Mouse (Mus musculus) T-helper 17 cell (primary cell): ENCODE results near the gene Cblb.

Source experiments
- in situ Hi-C, 2 experiments: fragments of 300-600 bp; cut with MboI, MseI; formaldehyde crosslinking; loops; 1 replicate in 1 of 2; 2 replicates in 1 of 2; pipeline ENCODE4 v1.15.1; 2025; ENCODE audit warnings: high pct_unique_total_duplicates in 2 of 2

The Cblb gene

DNA sequence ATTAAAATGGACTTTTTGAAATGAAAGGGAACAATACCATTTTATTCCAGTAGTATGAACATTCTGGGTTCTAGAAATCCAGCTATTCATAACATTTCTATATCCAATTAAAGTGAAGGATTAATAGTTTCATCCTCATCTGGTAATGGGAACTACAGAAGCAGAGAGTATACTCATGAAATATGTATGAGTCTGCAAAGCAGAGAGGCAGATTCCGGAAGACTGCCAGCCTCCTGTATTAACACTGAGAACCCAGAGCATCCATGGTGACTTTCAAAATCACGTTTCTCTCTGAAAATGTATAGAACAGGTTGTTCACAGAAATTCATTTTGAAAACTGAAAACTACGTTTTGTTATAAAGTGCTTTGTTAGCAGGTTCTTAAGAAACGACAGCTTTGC is 83.4 kb downstream of the Cblb start:
- in situ Hi-C loops, result no loop called here

GRCm38 (mm10) chr16:52119003-52119402 is 88.0 kb downstream of the Cblb start:
- in situ Hi-C loops, result no loop called here

- in situ Hi-C loops, result no loop called here
These were observed 93.9 kb downstream of the Cblb start for GRCm38 (mm10) chr16:52124974-52125373.

GRCm38 (mm10) chr16:52125896-52126295 is 94.9 kb downstream of the Cblb start:
- in situ Hi-C loops, result no loop called here

GRCm38 (mm10) chr16:52129357-52129905 is 98.4 kb downstream of the Cblb start:
- in situ Hi-C loops, result no loop called here

- in situ Hi-C loops, result no loop called here
These were observed 101.9 kb downstream of the Cblb start for GRCm38 (mm10) chr16:52132808-52133490.

- in situ Hi-C loops, result no loop called here
These were observed 103.7 kb downstream of the Cblb start for GRCm38 (mm10) chr16:52134631-52135227.

DNA sequence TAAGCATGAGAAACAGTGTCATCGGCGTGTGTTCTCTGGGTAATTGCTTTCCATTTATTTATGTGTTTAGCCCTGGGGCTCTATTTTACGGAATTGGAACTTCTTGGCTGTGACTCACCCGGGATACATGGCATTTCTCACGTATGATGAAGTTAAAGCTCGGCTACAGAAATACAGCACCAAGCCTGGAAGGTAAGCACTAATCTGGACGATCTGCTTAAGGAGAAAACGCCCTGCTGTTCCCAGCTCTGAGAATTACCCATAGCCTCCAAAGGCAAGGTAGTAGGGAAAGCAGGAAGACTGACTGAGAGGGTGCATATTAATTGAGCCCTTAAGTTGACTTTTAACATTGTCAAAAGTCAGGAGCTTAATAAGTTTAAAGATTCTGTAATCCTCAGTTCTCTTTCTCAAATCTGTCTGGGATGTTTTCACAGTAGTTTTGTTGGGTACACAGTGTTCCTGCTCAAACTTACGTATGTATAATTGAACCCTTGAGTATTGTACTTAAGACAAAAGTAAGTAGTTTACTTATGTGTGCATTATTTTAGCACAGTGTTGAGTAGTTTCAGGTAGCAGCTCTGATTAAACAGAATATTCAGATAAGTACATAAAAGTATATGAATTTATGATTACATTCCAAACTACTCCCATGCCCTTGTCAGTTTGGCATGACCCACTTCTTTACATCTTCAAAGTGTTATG is 104.8 kb downstream of the Cblb start:
- in situ Hi-C loops, result no loop called here

DNA sequence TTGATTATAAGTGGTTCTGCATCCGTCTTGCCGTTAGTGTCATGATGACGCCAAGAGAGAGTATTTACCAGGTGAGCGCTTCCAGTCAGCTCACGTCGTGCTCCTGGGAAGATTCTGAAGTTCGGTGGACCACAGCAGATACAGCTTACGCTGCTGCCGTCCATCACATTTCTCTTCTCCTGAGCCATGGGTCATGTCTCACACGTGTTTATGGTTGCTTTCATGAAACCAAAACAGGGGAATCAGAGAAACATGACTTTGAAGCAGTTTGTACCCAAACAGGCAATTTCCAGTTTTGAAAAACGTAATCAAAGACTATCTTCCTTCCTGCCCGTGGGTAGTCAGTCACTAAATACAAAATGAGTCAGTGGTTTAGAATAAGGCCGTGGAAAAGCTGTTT is 112.1 kb downstream of the Cblb start:
- in situ Hi-C loops, result no loop called here

DNA sequence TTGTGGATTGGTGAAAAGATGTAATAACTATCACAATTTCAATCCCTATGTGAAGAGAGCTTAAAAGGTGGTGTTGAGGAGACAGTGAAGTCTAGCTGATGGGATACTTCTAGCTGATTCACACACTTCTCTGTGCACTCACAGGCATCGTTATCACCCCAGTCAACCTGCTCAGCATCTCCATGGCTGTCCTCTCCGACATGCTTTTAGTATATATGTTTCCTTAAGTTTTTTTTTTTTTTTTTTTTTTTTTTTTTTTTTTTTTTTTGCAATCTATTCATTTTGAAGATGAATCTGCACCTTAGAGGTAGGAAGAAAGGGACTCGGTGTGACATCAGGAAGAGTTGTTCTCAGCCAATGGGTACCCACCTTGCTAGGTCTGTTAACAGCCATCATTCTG is 112.8 kb downstream of the Cblb start:
- in situ Hi-C loops, result no loop called here

GRCm38 (mm10) chr16:52144792-52145191 is 113.8 kb downstream of the Cblb start:
- in situ Hi-C loops, result no loop called here

DNA sequence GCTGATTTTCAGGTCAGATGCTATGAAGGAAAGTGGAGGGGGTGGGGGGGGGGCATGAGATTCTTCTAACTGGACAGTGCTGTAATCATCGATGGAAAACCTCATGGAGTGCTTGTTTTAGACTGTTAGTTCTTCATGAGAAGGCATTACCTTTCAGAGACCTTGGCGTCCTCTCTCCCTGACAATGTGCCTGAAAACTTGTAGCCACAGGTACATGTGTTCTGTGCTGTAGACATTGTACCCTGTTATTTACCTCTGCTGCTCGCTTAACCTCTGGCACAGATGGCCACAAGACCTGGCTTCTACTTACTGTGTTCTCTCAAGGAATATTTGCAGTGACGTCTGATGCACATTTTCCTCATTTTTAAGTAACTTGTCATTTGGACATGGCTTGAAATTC is 114.5 kb downstream of the Cblb start:
- in situ Hi-C loops, result no loop called here

DNA sequence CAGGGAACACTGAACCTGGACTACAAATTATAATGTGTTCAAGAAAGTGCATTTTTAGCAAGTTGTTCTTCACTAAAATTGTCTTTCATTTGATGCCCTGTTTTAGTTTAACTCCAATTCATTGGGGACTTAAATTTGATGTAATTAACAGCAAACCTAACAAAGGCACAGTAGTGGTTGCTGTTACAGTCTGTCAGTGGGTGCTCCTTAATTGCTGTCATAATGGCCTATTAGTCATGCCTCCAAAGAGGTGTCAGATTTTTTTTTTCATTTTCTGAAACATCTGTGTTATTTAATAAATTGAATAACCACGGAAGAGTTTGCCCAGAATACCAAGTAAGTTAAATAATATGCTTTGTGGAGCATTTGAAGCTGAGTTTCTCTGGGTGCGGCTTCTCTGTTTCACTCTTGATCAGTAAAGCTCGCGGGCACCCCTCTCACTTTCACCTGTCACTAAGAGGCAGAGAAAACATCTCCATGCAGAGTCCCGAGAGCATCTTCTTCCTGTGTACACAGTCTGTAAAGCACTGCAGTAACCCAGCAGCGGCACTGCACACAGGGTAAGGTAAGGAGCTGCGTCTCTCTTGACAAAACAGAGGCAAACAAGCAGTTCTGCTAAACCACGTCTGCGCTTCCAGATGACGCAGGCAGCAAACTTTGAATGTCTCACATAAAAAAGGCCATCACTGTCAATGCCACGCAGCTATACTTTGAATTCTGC is 116.1 kb downstream of the Cblb start:
- in situ Hi-C loops, result no loop called here

DNA sequence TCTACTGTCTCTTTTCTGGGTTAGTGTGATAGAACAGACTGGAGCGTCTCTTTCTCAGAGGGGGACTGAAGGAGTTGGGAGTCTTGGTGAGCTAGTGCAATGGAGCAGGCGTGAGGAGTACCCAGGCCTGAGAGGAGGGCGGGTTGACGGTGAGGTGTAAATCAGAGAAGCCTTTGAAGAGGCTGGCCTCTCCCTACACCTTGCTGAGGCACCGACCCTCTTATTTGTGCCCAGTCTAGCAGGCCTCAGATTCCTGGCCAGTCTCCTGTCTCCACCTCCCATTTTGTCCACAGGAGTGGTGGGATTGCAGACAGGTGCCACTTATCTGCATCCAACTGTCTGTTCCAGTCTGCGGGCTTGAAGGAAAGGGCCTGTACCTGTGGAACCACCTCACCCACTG is 117.0 kb downstream of the Cblb start:
- in situ Hi-C loops, result no loop called here

- in situ Hi-C loops, result no loop called here
These were observed 118.2 kb downstream of the Cblb start for GRCm38 (mm10) chr16:52149135-52149769.

DNA sequence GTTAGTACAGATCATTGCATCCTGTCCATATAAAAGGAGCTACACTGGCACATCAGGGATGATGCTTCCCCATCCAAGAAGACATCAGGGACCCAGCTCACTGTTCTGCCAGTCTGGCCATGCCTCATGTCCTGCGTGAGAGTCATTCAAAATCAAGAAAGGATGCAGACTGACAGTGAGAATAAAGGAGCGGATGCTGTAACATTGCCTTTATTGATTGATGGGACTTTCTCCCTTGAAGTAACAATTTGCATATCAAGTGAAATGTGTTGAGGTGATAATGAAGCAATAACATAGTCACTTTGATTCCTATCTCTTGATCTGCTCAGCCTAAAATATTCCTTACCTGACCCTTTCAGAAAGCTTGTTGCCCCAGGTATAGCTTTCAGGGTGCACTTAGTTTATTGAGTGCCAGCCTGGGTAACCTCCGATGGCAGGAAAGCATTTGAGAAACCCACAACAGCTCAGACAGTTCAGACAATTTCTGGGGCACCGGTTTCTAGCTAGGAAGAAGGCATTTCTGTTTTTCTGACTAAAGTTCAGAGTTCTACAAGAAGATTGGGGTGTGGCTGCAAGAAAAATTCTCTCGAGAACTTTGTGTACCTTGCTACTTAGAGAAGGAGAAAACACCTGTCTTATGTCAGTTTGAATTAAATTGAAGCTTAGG is 124.1 kb downstream of the Cblb start:
- in situ Hi-C loops, result no loop called here

GRCm38 (mm10) chr16:52159958-52160504 is 129.0 kb downstream of the Cblb start:
- in situ Hi-C loops, result no loop called here

DNA sequence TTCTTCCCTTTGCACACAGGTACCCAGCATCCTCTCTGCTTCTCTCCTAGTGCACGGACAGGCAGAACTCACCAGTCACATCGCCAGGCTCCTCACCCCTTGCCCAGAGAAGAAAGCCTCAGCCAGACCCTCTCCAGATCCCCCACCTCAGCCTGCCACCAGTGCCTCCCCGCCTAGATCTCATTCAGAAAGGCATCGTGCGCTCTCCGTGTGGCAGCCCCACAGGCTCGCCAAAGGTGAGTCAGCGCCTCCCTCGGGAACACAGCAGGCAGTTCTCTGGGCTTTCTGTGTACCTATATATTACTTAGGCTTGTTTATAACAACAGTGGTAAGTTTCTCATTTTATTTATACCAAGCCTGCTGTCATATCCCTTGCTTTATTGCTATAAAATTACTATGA is 133.2 kb downstream of the Cblb start:
- in situ Hi-C loops, result no loop called here

DNA sequence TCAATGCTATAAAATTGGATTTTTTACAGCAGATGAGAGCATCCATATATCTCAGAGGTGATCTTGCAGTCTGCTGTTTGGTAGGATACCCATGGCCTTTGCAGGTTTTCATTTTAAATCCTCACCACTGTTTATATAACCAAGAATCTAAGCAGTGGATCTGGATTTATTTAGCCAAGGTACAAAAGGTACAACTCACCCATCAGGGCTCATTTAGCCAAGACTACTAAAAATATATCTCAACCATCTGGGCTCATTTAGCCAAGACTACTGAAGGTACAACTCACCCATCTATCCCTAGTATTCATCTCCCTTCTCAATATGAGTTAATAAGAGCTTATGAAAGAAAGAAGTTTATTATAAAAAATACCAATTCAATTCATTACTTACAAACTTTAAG is 142.2 kb downstream of the Cblb start:
- in situ Hi-C loops, result no loop called here

DNA sequence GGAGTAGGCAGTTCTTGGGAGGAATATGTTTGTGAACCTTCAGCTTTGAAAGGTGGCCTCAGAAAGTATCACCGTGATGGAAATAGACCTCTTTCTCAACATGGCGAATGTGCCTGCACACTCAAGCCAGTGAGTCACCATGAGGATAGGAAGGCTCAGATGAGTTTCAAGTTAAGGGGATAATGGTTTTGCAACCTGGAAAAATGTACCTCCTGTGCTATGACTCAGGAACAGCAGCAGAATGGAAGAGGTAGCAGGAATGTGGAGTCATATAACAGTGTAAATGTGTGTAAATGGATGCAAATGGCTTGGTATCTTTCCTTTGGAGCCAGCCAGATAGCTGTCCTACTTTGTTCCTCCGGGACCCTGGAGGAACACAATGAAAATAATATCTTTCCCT is 148.8 kb downstream of the Cblb start:
- in situ Hi-C loops, result loop anchor here (5.0 to 10.0 kb wide), 5 partner anchors 88 to 865 kb away; no protein-coding TSS in a partner anchor

DNA sequence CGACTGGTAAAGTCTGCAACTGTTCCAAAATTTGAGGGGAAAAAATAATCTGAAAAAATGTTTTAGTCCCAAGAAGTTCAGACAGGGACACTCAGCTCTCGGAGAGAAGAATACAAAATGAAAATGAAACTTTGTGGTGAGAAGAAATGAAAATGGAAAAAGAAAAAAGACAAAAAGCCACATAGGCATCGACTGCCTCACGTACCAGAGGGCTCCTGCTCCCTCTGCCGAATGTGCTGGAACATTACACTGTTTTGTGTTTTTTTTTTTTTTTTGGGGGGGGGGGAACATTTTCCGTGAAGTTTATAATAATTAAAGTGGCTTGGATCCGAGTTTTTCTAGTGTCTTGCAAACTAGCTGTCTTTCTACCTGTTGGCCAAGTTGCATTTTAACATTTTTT is 151.0 kb downstream of the Cblb start:
- in situ Hi-C loops, result loop anchor here (5.0 to 10.0 kb wide), 5 partner anchors 90 to 867 kb away; no protein-coding TSS in a partner anchor
